Mouse (Mus musculus) thymus, adult 18-20 months (tissue): ENCODE measurements around the gene Slc2a4.
A peak's percentile ranks its signal among the peaks of the same experiment; 100 is the strongest.

Source experiments
- DNase-seq, 2 experiments: peaks; one replicate each; pipeline ENCODE4 v3.0.0; 2022; ENCODE audit warnings: mixed read lengths in 2 of 2

Slc2a4 gene

GRCm38 (mm10) chr11:69895291-69895690 is 52.7 kb downstream of the Slc2a4 start, which contains the start of gene Acap1:
Acap1 (minus strand) TSS chr11:69895539.
- peak; percentile 63 to 71 for DNase-seq

GRCm38 (mm10) chr11:69894671-69895070 is 53.3 kb downstream of the Slc2a4 start:
- DNase-seq: peak; percentile 84 to 90
